In genomic region chr12:15760684-15761083, GRCm38 (mm10) we compare ENCODE assay signal across 12 mouse cellular contexts.
"Had no signal": no experiment of that assay in that cellular context is flagged by ENCODE, and none has a peak within 500 bp of the region (broad histone marks: within the 10 kb centered on the region; RNA-seq: fewer than 3 reads in every experiment).

No protein-coding gene starts in this region.

- H3K27ac ChIP-seq: liver, embryonic 13.5 days had no signal

- DNase-seq: kidney, adult 18-20 months; kidney, adult 9 months; kidney, postnatal 14 days; kidney, postnatal 4 days; liver, embryonic 13.5 days; lung, adult 2 months; lung, postnatal 14 days; lung, postnatal 4 days; midbrain, embryonic 14.5 days; thymus, adult 2 months; thymus, postnatal 14 days; thymus, postnatal 4 days had no signal

- H3K4me1 ChIP-seq: liver, embryonic 13.5 days had no signal

- H3K4me3 ChIP-seq: liver, embryonic 13.5 days had no signal
